Mouse (Mus musculus): ENCODE measurements at regions not wholly inside any gene's neighbourhood (a gene's known extent, or its start where the extent isn't known, plus 50 kb on each side); places are given as distances from the start of the nearest gene placed in this dataset.

DNA sequence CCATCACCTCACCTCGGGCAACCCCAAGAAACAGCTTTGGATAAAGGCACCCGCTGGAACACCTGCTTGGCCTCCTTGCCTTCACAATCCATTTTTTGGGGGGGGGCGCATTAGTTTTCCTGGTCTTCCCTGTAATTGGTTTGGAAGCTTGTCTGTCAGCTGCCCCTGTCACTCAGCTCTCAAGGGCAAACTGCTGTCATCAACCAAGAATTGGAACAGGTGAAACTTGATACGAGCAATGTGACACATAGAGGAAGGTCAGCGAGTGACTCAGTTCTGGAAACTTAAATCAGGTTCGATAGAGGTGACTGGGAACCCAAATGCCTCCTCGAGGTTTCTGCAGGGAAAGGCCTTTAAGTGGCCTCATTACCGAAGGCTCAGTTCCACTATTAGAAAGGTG lies 73.2 kb upstream of the Slc38a2 start:
- no peak for DNase-seq (ENCODE audit: low read depth, low spot score)

- no peak for DNase-seq (ENCODE audit: low read depth, low spot score)
These were observed 71.3 kb upstream of the Slc38a2 start for GRCm38 (mm10) chr15:96770786-96771185.

DNA sequence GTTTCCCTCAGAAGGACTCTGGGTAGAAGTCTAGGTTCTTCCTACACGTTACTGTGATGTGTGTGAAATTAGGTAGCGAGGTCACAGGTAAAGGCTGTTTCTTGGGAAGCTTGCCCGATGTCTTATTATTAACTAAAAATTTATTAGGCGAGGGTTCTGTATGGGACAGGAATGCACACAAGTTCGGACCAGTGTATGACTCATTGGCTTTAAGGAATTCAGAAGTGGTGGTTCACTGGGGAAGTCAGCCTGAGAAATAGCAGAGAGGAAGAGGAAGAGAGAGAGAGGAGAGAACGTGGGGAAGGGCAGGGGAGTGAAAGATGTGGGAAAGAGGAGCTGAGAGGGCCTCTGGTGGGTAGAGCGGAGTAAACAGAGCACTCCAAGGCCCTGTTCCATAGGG lies 70.8 kb upstream of the Slc38a2 start:
- no peak for DNase-seq (ENCODE audit: low read depth, low spot score)

DNA sequence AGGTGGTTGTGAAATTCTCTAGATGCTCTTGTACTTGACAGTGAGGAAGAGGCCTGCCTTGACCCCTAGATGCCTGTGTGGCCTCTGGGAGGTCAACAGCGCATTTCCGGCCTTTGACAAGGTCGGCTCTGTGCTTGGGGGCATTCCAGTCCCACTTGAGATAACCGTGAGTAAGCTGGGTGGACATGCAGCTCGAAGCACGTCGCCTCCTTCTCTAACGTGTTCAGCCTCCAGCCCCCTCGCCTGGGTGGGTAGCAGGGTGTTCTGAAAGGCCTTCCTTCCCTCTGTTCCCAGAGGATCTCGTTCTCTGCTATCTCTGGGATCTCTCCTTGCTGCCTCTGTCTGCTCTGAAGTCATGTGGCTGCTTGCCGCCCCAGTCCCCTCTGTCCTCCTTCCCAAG lies 70.2 kb upstream of the Slc38a2 start:
- no peak for DNase-seq (ENCODE audit: low read depth, low spot score)

DNA sequence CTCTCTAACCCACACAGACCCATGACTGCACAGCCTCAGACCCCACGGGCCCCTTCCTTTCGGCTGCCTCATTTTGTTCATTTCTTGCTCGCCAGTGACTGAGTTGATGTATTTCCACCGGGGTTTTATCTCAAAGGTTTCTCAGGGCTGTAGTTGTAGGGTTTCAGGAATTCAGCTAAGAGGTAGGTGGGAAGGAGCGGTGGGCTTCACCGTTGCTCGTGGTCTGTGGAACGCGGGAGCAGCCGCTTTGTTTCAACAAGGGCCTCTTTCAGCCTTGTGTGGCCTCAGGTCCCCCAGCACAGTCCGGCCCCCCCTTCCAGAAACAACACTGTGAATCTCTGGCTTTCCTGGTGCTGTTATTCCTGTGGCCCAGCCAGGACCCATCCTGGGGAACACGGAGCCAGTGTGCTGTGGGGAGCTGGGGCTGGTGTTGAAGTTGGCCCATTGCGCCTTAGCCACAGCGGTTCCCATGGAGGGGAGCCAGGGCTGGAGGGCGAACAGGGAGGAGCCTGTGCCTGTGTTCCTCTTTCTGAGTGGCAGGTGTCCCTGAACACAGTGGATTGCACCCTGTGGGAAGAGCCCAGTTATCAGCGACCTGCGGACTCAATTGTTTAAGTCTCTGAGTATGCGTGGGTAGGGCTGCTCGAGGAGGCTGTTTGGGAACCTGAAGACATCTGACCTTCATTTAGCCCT lies 68.9 kb upstream of the Slc38a2 start:
- no peak for DNase-seq (ENCODE audit: low read depth, low spot score)

GRCm38 (mm10) chr15:96767188-96767587 lies 67.7 kb upstream of the Slc38a2 start:
- DNase-seq (ENCODE audit: low read depth, low spot score), result no peak

DNA sequence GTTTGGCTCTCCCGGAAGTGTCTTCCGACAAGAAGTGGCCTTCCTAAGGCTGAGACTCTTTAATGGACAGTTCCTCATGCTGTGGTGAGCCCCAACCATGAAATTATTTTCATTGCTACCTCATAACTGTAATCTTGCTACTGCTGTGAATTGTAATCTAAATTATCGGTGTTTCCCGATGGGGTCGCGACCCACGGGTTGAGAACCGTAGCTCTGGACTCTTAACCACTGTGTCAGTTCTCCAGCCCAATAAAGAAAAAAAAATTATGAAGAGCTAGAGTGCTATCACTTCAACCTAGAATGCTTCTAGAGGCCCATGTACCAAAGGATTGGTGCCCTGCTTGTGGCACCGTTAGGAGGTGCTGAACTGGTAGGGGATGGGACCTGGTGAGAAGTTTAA lies 66.7 kb upstream of the Slc38a2 start:
- no peak for DNase-seq (ENCODE audit: low read depth, low spot score)

- DNase-seq (ENCODE audit: low read depth, low spot score), result no peak
These were observed 64.1 kb upstream of the Slc38a2 start for GRCm38 (mm10) chr15:96763611-96764010.

DNA sequence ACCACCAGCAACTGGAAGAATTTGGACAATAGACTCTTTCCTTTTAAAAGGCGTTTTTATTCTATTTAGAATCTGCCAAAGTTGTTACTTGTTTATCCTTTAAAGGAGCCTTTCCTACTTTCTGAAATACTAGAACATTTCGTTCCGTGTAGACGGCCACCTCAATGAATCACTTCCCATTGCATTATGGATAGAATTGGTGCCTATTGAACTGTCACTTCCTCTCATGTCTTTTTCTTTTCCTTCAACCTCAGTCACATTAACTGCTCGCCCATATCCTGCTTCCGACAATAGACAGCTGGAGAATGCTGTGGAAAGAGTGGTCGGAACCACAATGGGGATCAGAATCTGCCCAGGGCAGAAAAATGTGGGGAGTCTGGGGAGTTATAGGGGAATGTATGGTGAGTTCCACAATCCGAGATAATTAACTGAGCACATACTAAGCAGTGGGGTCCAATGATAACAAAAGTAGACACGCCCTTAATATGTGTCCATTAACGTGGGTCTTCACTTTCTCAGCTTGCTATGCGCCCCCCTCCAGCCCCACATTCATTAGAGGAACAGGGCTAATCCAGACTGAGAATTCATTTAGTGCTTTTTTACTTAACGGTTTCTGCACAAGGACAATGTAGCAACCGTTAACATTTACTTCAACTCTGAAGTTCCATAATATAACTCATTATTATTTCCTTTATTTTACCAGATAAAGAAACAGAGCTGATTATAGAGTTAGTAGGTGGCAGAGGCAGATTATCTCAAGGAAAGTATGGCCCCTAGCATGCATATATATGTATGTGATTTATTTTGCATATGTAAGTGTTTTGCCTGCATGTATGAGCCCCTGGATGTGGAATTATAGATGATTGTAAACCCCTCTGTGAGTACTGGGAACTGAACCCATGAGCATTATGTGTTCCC lies 59.8 kb upstream of the Slc38a2 start:
- DNase-seq (ENCODE audit: low read depth, low spot score), result no peak

GRCm38 (mm10) chr15:96757446-96758198 lies 58.1 kb upstream of the Slc38a2 start:
- no peak for DNase-seq (ENCODE audit: low read depth, low spot score)

- no peak for DNase-seq (ENCODE audit: low read depth, low spot score)
These were observed 56.9 kb upstream of the Slc38a2 start for GRCm38 (mm10) chr15:96756456-96756855.

GRCm38 (mm10) chr15:96755951-96756350 lies 56.4 kb upstream of the Slc38a2 start:
- DNase-seq (ENCODE audit: low read depth, low spot score), result peak; percentile 66

- DNase-seq (ENCODE audit: low read depth, low spot score), result peak; percentile 81
These were observed 55.9 kb upstream of the Slc38a2 start for GRCm38 (mm10) chr15:96755322-96755942.

- no peak for DNase-seq (ENCODE audit: low read depth, low spot score)
These were observed 54.5 kb upstream of the Slc38a2 start for GRCm38 (mm10) chr15:96754079-96754478.

- no peak for DNase-seq (ENCODE audit: low read depth, low spot score)
These were observed 53.2 kb upstream of the Slc38a2 start for GRCm38 (mm10) chr15:96752719-96753118.

DNA sequence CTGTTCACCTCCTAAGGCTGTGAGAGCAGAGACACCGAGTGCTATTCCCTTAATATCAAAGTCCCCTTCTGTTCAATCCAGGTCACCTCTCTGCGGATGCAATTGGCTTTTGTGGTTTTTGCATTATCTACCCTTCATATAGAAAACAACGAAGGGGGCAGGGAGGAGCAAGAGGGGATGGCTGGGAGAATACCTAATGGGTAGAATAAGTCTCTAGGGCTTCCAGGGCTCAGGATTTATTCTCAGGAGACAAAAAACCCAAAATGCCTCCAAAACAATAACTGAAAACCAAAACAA lies 52.5 kb upstream of the Slc38a2 start:
- no peak for DNase-seq (ENCODE audit: low read depth, low spot score)

DNA sequence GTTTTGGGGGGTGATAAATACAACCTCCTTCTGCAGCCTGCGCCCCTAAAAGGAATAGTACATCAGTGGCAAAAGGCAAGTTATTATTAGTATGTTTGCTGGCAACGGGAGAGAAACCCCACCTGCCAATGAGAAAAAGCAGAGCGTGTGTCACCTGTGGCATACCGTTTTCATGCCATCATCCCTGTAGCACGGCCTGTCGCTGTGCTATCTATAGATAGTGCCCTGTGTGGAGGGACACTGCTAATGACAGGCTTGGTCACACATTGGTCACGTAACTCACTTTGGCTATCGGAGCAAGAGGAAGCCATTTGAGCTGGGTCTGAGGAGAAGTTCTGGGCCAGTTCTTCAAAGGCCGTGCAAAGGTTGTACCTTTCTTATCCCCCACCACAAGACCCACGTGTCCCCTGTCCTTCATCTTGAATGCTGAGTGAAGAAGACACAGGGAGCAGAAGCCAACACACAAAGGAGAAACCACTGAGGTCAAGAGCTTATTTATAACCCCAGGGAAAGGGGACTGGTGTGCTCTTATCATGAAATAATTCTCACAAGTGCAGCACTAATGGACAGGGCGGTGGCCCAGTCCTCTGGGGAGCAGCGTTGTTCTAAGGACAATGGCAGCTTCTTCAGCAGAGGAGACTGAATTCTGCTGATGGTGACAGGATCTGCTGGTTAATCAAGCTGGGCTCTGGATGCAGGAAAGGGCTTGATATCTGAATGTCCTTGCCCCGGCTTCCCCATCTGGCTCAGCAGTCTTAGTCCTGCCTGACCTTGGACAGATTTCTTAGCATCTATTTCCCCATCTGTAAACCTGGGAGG lies 51.9 kb upstream of the Slc38a2 start:
- no peak for DNase-seq (ENCODE audit: low read depth, low spot score)

DNA sequence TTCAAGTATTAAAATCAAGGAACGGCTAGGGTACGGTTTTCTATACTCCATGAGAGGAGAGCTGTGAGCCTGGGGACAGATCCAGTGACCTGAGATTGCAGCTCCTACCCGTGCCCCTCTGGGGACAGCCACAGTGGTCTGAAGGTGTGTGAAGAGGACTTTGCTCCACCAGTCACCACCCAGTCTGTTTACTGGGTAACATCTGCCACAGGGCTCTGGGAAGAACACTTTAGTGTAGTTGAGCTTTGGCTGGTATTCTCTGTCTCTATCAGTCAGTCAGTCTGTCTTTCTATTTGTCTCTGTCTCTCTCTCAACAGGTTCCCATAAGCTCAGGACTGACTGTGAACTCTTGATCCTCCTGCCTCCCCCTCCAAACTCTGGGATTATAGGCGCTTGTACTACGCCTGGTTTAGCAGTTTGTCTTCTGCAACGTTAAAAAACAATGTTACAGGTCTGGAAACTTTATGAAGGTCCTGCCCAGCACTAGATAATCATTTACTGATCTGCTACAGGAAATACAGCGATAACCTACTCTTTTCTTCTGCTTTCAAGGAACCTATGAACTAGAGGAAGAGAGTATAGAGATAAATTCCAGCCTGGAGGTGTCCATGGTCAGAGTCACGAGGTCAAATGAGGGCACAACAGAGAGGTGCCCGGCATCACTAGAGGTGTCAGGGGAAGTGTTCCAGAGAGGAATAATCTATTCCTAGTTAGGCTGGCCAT lies 50.2 kb upstream of the Slc38a2 start:
- no peak for DNase-seq (ENCODE audit: low read depth, low spot score)

Data from A20 (cell line).